In the genomic region with DNA sequence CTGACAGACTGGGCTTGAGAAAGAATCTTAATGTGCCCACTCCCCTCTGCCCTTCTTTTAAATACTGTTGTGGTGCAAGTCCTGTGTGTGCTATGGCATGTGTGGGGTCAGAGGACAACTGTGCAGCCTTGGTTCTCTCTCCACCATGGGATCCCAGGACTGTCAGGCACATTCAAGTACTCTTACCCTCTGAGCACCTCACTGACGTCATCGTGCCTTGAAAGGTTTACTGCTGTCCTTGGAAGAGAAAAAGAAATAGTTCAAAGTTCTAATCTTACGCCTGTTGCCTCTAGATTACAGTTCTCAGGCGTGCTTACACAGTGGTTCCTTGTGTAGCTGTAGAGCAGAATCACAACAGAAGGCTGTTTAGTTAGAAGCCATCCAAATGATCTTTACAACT, we compare ENCODE assay signal across 15 mouse cellular contexts. TPM values are rescaled to one million over a fixed set of nuclear protein-coding genes. Genes with fewer than 3 reads are reported as not detected.
"Had no signal": no experiment of that assay in that cellular context is flagged by ENCODE, and none has a peak within 500 bp of the region (broad histone marks: within the 10 kb centered on the region; RNA-seq: fewer than 3 reads in every experiment).

No protein-coding gene starts in this region.

- H3K9me3 ChIP-seq: limb, embryonic 15.5 days; liver, embryonic 12.5 days; midbrain, embryonic 10.5 days; neural tube, embryonic 12.5 days had no signal

- H3K4me1 ChIP-seq: limb, embryonic 15.5 days; midbrain, embryonic 10.5 days; neural tube, embryonic 12.5 days had no signal

- ATAC-seq: liver, embryonic 12.5 days had no signal

- H3K27ac ChIP-seq: left cerebral cortex, adult 2 months; limb, embryonic 15.5 days; liver, embryonic 12.5 days; midbrain, embryonic 10.5 days; neural tube, embryonic 12.5 days had no signal

- H3K4me2 ChIP-seq: limb, embryonic 15.5 days; liver, embryonic 12.5 days; lung, embryonic 14.5 days; neural tube, embryonic 12.5 days had no signal

- H3K9ac ChIP-seq: limb, embryonic 15.5 days; liver, embryonic 12.5 days; lung, embryonic 14.5 days; neural tube, embryonic 12.5 days had no signal

- H3K4me3 ChIP-seq: left cerebral cortex, adult 2 months; limb, embryonic 15.5 days; liver, embryonic 12.5 days; midbrain, embryonic 10.5 days; neural tube, embryonic 12.5 days had no signal

- DNase-seq: kidney, adult 18-20 months; lung, embryonic 14.5 days; lung, postnatal 10 days; lung, postnatal 4 days; midbrain, embryonic 14.5 days; spleen, adult 18-20 months; thymus, postnatal 4 days had no signal

- H3K27me3 ChIP-seq: limb, embryonic 15.5 days; liver, embryonic 12.5 days; neural tube, embryonic 12.5 days had no signal

RNA-seq across cellular contexts. Expression of gene Camp, which starts 36.8 kb away (rescaled TPM):
- total RNA-seq: layer of hippocampus, postnatal 25 days; left cerebral cortex, adult 2 months; left cerebral cortex, postnatal 14 days had no signal
- polyA plus RNA-seq: lung, embryonic 14.5 days; midbrain, embryonic 14.5 days; testis, adult 2 months had no signal
